Mouse (Mus musculus) spleen, postnatal 14 days (tissue): ENCODE measurements around the gene Erg.

ENCODE experiments used
- DNase-seq, 2 experiments: peaks; one replicate each; pipeline ENCODE4 v3.0.0; 2021 to 2022; ENCODE audit warnings: low spot score in 2 of 2

Erg gene

DNA sequence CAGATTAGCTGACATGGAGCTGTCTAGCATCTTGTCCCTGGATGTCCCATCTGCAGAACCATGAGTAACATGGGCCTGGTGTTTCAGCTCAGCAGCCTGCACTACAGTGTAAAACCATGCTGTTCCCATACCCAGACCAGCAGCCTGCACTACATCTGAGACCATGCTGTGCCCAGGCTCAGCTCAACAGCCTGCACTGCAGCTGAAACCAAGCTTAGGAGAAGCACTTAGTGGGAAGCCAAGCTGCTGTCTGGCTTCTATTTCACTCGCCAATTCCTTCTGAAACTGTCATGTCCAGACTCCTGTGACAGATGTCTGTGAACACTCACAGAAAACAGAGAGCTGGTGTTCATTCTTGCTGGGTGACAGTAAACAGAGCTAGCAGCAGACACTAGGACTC is 195.6 kb downstream of the Erg start:
- no peak for DNase-seq

DNA sequence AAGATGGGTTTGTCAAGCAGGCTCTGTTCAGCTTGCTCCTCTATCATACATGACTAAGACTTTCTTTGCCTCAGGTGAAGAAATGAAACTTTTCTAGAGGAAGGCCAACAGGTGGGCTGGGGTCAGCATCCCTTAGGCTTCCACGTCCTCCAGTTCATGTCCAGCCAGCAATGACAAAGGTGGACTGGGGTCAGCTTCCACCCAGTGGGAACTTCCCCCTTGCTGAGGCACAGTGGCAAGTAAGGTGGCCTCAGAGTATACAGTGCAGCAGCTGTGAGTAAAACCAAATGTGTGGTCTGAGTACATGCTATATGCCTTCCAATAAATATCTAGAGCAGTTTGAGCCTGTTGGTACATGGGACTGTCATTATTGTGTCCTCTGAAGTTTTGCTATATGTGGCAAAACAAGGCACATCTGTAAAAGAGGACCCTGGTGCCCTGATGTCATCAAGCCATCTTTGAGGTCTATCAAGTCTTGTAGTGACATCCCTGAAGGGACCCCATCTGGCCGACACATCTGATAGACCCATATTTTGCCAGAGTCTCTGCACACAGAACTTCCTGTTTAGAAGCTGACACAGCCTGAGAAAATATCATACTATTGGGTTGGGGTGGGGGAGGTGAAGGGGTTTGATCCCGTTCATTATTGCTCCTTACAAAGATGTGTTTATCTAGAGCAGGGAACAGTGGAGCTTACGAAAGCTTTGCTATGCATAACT is 197.4 kb downstream of the Erg start:
- no peak for DNase-seq

DNA sequence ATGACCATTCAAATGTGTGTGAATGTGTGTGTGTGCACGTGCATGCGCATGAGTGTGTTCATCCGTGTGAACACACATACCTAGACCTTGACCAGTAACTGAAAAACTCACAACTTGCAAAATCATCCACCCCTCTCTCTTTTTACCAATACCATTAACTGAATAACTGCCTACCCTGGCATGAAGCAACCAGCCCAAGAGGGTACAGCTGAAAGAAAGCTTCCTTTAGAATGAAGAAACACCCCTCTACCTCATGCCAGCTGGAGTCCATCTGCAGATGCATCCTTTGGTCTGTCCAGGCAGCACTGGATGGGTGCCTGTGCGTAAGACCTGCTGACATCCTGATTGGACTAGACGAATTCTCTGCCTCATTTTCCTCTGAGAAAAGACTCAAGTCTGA is 198.1 kb downstream of the Erg start:
- no peak for DNase-seq

DNA sequence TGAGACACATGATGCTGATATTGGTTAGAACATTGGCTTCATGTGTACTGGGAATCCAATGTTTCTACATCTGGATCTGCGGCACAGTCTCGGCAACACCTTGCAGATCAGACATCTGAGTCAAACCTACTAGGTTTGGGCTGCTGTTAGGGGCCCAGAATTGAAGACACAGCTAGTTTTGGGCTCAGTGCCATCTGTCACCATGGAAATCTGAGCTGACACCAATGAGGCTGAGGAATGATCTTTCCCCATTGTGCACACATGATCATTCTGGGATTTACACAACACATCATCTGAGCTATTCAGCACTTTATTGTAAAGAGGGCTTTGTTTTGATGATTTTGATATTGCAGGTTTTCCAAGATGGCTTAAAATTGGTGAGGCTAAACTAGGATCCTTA is 199.4 kb downstream of the Erg start:
- DNase-seq: no peak

- no peak for DNase-seq
Observed at GRCm38 (mm10) chr16:95385299-95385973, 201.0 kb downstream of the Erg start.

DNA sequence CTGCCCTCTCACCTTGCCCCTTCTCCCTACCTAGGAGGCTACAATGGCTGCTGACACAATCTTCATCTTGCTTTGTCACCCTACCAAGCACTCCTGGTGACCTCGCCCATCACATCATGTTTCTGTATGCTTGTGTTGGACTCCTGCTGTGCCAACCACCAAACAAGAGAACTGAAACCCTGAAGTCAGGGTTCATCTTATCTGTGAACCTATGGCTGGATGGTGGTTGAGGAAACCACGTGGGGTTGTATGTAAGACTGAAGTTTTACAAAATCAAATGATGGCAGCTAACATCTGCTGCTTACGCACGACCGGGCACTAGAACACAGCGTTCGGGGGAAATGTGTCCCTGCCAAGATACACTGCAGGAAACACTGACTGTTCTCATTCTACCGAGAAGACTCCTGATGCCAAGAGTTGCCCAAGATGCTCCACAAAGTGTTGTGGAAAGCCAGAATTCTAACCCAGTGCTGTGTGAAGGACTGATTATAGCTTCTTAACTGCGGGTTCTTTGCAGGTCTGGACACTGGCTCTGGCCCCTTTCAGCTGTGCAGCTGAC is 201.7 kb downstream of the Erg start:
- DNase-seq: no peak

DNA sequence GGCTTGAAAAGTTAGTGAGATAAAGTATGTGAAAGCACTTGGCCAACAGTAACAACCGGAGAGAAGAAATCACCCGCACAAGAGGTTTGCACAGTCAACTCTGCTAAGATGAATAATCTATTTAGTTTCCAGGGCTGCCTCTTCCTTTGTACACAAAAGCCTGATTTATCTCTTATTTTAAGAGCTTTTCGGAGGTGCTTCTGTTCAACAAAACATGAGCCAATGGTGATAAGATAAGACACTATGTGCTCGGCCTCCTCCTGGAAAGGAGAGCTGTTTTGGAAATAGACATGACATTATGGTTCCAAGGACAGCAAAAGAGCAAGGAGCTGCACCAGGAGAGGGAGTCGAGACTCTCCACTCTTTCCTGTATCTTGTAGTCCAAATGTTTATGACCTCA is 204.1 kb downstream of the Erg start:
- no peak for DNase-seq

- DNase-seq: no peak
Observed at GRCm38 (mm10) chr16:95376834-95377233, 209.6 kb downstream of the Erg start.

DNA sequence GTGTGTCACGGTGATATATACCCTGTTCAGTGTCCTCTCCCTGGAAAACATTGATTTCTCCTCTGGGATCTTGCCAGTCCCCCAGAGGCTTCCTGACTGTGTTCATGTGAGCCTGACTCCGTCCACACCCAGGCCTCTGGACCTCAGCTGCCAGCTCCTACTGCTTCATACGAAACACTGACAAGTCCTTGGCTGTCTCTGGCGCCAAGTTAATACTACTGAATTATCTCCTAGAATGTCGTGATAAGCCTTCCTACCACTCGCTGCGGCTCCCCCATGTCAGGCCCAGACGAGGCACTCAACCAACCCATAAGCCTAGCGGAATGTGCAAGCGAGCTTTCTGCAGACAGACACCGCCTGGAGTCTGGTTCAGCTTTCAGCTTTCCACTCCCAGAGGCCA is 210.0 kb downstream of the Erg start:
- no peak for DNase-seq

- DNase-seq: no peak
Observed at GRCm38 (mm10) chr16:95374646-95375045, 211.7 kb downstream of the Erg start.

- DNase-seq: no peak
Observed at GRCm38 (mm10) chr16:95372960-95373359, 213.4 kb downstream of the Erg start.

DNA sequence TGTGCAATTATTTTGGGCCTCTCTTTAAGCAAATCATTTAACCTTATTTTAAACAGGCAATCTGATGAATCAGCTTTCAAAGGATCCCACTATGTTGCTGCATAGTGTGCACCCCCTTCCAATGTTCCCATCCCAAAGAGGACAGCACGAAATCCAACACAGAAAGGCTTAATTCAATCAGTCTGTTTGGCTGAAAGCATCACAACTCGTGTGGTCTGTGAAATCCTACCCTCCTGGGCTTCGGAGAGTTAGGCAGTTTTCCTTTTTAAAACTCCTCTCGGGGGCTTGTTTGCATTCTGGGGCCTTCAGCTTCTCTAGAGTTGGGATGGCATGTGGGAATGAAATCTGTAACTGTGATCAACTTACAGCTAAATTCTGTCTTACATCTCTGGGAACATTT is 214.7 kb downstream of the Erg start:
- DNase-seq: no peak

DNA sequence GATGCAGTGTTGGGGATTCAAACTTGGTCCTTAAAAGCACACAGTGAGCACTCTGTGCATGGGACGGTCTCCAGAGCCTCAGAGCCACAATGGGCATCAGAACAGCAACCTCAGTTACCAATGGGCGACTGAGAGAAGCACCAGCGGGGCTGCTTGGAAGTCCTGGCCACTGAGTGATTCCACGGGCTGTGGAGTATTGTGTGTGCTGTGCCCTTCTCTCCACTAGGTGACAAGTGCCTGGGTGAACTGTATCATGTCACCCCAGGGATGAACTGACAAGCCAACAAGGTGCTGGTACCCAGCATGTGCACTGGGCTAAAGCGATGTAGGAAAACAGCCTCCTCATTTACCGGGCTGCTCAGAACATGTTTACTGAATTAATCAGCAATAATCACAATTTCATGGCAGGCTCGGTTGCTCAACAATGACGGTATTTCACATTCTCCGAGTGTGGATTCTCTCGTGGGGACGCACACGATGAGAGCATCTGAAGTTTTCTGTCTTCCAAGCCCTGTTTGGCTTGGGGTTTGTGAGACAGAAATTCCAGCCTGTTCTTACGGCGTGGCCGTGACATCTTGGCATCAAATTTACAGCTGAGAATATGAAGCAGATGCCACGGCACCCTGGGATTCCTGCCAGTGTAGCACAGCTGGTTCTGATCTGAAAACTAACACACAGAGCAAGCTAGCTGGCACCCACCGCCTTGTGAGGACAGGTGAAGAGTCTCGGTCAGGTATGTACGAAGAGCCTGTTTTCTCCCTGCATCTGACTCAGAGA is 219.2 kb downstream of the Erg start:
- no peak for DNase-seq

GRCm38 (mm10) chr16:95365214-95365613 is 221.2 kb downstream of the Erg start:
- no peak for DNase-seq

GRCm38 (mm10) chr16:95363632-95364465 is 222.5 kb downstream of the Erg start:
- no peak for DNase-seq

GRCm38 (mm10) chr16:95361950-95362349 is 224.4 kb downstream of the Erg start:
- no peak for DNase-seq

DNA sequence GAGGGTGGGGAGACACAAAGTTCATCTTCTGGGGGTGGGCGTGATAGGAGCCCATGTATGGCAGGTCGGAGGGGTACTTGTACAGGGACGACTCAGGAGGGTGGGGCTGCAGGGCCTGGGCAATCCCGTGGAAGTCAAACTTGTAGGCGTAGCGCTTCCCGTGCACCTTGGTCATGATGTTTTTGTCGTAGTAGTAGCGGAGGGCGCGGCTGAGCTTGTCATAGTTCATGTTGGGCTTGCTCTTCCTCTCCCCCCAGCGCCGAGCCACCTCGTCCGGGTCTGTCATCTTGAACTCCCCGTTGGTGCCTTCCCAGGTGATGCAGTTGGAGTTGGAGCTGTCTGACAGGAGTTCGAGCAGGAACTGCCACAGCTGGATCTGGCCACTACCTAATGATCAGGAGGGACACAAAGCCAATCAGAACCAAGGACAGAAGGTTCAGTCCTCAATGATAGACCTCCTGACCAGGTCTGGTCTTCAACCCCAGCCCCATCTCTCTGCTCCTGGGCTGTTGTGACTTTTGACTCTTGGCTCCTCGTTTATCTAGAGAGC is 225.4 kb downstream of the Erg start:
- no peak for DNase-seq

GRCm38 (mm10) chr16:95360214-95360850 is 226.1 kb downstream of the Erg start:
- DNase-seq: no peak

DNA sequence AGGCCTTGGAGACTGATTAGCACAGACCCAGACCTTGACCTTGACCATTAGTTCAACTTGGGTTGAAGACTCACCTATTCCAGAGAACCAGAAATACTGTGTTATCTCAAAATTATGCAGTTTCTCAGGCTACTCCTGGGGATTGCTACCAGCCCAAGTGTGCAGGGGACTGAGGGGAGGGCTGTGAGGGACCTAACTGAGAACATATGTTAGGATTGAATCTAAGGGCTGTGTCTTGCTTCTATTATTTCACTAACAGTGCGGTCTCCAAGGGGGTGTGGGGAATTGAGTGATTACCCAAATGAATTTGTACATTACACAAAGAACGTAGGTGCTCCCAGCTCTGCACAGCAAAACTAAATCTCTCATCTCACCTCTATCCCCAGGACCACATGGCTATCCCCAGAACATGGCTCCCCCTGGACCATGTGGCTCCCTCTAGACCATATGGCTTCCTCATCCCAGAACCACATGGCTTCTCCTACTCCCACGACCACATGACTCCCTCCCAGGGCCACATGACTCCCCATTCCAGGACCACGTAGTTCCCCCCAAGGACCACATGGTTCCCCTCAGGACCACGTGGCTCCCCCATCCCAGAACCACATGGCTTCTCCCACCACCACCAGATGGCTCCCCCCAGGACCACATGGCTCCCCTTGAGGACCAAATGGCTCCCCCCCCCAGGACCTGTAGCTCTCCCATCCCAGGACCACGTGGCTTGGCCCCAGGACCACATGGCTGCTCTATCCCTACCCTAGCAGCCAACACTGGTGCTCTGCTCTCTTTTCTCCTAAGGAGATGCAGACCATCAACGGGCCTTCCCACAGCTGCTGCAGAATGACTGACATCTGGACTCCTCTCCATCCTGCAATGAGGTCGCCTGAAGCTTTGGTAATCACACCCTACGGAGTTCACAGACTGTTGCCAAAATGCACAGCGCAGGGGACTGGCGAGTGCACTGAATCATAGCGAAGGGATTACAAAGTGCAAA is 229.1 kb downstream of the Erg start:
- DNase-seq: no peak

GRCm38 (mm10) chr16:95353838-95354237 is 232.6 kb downstream of the Erg start:
- DNase-seq: no peak
